Mouse (Mus musculus) liver, postnatal 0 days (tissue): Measurements from ENCODE around the gene Hpcal1.

ENCODE experiments used
- CTCF ChIP-seq: sonication (generic); IDR thresholded peaks from 2 replicates; pipeline ENCODE4 v1.5.1; 2016; ENCODE audit warnings: antibody characterized with exemption, low read depth
- EP300 ChIP-seq: IDR thresholded peaks from 2 replicates; pipeline ENCODE4 v1.6.1; 2016; ENCODE audit warnings: antibody characterized with exemption, low read depth, mild to moderate bottlenecking

- TF ChIP-seq CTCF (no peak), EP300 (no peak)
Measured at GRCm38 (mm10) chr12:17707472-17707871, 16.8 kb downstream of the Hpcal1 start.
